Mouse (Mus musculus) splenic B cell, adult 2 months (primary cell): ENCODE data around the gene AC161166.1.
"Not testable (repeated sequence)": the region's sequence is repeated elsewhere in the genome, so short reads cannot be mapped to it uniquely, and the experiment has no call there.

Experiments used
- DNase-seq: peaks from one replicate; pipeline ENCODE4 v3.0.0-alpha.2; 2011; ENCODE audit warnings: low read depth, low spot score
- H3K27me3 ChIP-seq: 2 replicates; pipeline ENCODE4 v1.6.1; 2012; ENCODE audit warnings: mild to moderate bottlenecking, low read length, moderate library complexity, mixed read lengths; ENCODE audit not compliant: control insufficient read depth, poor library complexity, insufficient read depth, severe bottlenecking
- H3K36me3 ChIP-seq: 2 replicates; pipeline ENCODE4 v1.6.1; 2012; ENCODE audit warnings: mild to moderate bottlenecking, low read length, moderate library complexity, mixed read lengths; ENCODE audit not compliant: control insufficient read depth, poor library complexity, insufficient read depth, severe bottlenecking

Gene AC161166.1

DNA sequence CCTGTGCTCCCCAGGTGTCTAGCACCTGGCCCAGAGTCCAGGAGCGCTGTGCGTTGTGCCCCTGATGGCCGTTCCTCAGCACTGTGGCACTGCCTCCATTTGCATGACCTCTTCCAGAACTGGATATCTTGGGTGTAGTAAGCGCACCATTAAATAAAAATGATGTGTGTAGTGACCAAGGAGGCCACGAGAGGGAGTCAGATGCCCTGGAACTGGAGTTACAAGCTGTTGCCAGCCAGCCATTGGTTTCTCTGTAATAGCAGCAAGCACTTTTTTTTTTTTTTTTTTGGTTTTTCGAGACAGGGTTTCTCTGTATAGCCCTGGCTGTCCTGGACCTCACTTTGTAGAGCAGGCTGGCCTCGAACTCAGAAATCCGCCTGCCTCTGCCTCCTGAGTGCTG is 4.1 kb upstream of the AC161166.1 start:
- peak; percentile 26 for DNase-seq
- not testable (repeated sequence) for H3K36me3 ChIP-seq, H3K27me3 ChIP-seq

DNA sequence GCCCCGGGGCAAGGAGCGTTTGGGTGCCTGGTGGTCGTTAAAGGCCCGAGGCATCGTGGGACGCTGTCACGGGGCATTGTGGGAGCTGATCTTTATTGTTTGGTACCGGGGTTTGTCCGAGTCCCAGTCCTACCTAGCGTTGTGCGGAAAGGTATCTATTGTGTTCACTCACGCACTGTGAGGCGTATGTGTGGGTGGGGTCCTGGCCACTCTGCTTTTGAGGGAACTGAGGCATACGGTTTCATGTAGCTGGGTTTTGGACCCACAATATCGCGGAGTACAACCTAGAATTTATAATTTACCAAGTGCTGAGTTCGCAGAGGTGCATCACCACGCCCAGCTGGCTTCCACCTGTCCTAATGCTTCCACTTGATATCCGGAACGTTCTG is 4.5 kb downstream of the AC161166.1 start:
- Histone ChIP-seq H3K36me3 (no peaks in the 10 kb centered on the region), H3K27me3 (peaks cover 2% of the 10 kb centered on the region; the same call in 1 of the 2 replicates)
- peak; percentile 15 for DNase-seq

DNA sequence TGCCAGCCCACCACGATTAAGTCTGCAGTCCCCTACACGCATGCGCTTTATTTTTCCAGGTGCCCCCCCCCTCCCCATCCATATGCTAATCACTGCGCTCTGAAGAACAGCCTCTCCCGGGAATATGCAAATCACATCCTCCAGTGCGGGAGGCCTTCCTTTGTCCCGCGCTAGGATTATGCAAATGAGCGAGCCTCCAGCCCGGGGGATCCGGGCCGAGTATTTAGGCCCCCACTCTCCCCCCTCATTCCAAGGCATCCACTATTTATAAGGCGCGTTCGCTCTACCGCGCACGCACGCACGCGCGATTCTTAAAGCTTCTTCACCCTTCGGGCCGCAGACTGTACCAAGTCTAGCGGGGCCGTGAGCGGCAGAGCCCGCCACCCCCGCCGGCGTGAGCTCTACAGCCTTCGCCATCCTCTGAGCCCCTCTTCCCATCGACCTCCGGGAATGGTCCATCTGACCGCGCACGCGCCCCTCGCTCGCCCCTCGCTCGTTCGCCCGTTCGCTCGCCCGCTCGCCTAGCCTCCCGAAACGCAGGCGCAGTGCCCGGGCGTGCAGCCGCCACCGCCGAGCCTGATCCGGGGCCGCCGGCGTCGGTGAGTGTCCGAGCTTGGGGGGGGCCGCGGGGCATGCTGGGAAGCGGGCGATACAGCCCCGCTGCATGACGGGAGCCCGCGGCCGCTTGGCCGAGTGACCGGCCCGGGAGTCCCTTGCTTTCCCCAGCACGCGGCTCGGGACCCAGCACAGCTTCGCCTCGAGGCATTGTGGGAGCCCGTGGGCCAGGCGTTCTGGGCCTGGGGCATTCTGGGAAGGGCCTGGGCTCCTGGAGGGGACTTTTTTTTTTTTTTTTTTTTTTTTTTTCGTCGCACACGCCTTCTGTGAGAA is 5.2 kb downstream of the AC161166.1 start, which contains the start of gene Zfp428:
Zfp428 (plus strand) TSS at position 169 of the 888 bp plus-strand sequence.
- Histone ChIP-seq H3K27me3 (peaks cover 2% of the 10 kb centered on the region; the same call in 1 of the 2 replicates), H3K36me3 (no peaks in the 10 kb centered on the region)
- DNase-seq = peak; percentile 63

- H3K27me3 ChIP-seq = peaks cover 2% of the 10 kb centered on the region; the same call in 1 of the 2 replicates
- no peak for DNase-seq
- no peaks in the 10 kb centered on the region for H3K36me3 ChIP-seq
Observed at GRCm38 (mm10) chr7:24506476-24506837, 5.8 kb downstream of the AC161166.1 start.

DNA sequence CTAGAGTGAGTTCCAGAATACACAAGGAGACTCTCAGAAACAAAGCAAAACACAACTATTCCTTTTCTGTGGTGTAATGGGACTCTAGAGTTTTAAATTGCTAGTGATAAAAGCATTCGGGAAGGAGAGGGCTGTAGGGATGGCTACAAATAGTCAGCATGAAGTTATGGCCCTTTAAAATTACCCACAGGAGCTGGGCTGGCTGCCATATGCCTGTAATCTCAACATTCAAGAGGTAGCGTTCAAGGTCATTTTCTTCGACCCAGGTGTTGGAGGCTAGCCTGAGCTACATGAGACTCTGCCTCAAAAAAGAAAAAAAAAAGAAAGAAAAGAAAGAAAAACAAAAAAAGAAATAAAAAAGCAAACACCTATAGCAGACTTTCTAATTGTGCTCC is 6.2 kb downstream of the AC161166.1 start:
- Histone ChIP-seq H3K27me3 (peaks cover 2% of the 10 kb centered on the region; the same call in 1 of the 2 replicates), H3K36me3 (no peaks in the 10 kb centered on the region)
- no peak for DNase-seq

- H3K27me3 ChIP-seq = peaks cover 2% of the 10 kb centered on the region; the same call in 1 of the 2 replicates
- no peaks in the 10 kb centered on the region for H3K36me3 ChIP-seq
- DNase-seq = no peak
Observed at GRCm38 (mm10) chr7:24505447-24506064, 6.7 kb downstream of the AC161166.1 start.

DNA sequence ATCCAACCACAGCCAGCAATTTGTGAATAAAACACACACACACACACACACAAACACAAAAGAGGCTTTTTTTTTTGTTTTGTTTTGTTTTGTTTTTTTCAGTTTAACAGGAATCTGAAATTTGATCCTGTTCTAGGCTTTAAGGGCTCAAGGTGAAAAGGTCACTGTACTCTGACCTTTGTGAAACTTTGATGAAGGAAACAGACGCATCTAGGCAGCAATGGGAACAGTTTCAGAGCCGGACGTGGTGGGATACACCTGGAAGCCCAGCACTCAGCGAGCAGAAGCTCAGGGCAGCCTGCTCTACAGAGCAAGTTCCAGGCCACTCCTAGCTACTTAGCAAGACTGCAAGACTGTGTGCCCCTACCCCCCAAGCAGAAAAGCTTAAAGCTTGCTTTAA is 7.4 kb downstream of the AC161166.1 start:
- DNase-seq = no peak
- peaks cover 2% of the 10 kb centered on the region; the same call in 1 of the 2 replicates for H3K27me3 ChIP-seq
- H3K36me3 ChIP-seq = no peaks in the 10 kb centered on the region

DNA sequence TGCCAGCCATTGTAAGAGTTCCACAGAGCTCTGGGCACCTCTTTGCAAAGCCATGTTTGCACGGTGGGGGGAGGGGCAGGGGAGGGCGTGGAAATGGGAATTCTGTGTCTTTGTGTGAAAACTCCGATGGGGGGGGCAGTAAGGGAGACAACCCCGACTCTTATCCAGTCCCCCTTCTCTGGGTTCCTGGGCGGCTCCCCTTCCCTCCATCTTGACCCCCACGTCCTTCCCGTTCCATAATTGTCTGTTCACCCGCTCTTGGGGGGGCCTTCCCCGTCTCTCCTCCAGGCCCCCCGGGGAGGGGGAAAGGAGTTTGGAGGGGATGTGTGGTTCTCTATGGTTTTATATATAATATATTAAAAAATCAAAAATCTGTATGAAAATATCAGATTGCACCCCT is 8.3 kb downstream of the AC161166.1 start:
- Histone ChIP-seq H3K36me3 (no peaks in the 10 kb centered on the region), H3K27me3 (peaks cover 2% of the 10 kb centered on the region; the same call in 1 of the 2 replicates)
- DNase-seq = no peak

GRCm38 (mm10) chr7:24501492-24501891 is 10.8 kb downstream of the AC161166.1 start:
- H3K36me3 ChIP-seq = no peaks in the 10 kb centered on the region
- peak; percentile 43 for DNase-seq
- H3K27me3 ChIP-seq = peaks cover 2% of the 10 kb centered on the region; the same call in 1 of the 2 replicates

DNA sequence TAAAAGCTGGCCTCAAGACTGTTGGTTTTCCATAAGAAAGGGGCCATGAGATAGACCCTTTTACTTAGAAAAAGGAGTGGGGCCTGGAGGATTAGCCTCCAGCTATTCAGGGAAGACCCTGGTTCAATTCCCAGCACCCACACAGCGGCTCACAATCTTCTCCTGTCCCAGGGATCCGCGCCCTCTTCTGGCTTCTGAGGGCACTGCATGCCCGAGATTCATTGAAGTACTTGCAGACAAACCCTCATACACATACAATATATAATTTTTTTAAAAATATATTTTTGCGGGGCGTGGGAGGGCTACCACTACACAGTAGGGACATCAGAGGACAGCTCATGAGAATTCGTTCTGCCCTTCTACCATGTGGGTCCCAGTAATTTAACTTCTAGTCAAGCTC is 11.3 kb downstream of the AC161166.1 start:
- DNase-seq = peak; percentile 61
- Histone ChIP-seq H3K36me3 (no peaks in the 10 kb centered on the region), H3K27me3 (peaks cover 2% of the 10 kb centered on the region; the same call in 1 of the 2 replicates)

- H3K27me3 ChIP-seq = peaks cover 2% of the 10 kb centered on the region; the same call in 1 of the 2 replicates
- peak; percentile 42 for DNase-seq
- H3K36me3 ChIP-seq = no peaks in the 10 kb centered on the region
Observed at GRCm38 (mm10) chr7:24499856-24500577, 12.2 kb downstream of the AC161166.1 start.

GRCm38 (mm10) chr7:24488303-24488702 is 24.0 kb downstream of the AC161166.1 start:
- DNase-seq = no peak
- H3K27me3 ChIP-seq = no peaks in the 10 kb centered on the region; the same call in 1 of the 2 replicates
- H3K36me3 ChIP-seq = no peaks in the 10 kb centered on the region

DNA sequence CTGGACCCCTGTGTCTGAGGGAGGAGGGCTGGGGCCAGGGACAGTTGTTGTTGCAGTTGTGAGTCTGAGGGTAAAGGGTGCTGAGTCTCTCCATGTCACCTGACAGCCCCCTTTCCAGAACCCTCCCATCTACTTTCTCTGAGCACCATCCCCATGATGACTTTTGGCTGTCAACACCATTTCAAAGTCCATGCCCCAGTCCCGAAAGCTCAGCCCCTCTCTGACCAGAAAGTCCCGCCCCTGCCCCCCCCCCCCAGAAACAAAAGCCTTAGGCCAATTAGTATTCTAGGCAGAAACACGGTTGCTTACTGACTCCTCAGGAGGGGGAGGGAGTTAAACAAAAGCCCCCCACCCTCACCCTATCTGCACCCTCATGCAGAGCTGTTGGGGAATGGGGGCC is 24.9 kb downstream of the AC161166.1 start:
- Histone ChIP-seq H3K27me3 (no peaks in the 10 kb centered on the region; the same call in 1 of the 2 replicates), H3K36me3 (no peaks in the 10 kb centered on the region)
- DNase-seq = no peak

DNA sequence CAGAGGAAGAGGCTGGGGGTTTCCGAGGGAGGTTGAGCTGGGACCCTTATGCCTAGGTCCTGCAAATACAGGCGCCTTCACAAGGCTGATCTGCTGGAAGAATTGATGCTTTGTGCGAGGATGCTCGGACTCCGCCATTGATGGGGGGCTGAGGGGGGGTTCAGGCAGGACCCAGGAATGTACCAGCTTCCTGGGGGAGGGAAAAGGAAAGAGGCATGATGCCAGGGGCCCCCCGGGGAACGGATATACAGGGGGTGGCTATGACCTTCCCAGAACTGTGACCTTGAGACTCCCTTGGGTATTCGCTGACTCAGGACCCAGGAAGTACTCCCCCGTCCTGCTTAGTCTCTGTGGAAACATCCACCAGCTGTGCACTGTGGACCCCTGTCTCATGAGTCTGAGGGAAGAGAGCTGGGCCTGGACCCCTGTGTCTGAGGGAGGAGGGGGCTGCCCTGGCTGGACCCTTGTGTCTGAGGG is 25.6 kb downstream of the AC161166.1 start:
- DNase-seq = no peak
- no peaks in the 10 kb centered on the region; the same call in 1 of the 2 replicates for H3K27me3 ChIP-seq
- H3K36me3 ChIP-seq = no peaks in the 10 kb centered on the region
